Mouse (Mus musculus) stomach, embryonic 16.5 days (tissue): ENCODE results near the gene Kcnd3. TPM values are rescaled to one million over a fixed set of nuclear protein-coding genes. Genes with fewer than 3 reads are reported as not detected.

Source experiments
- ATAC-seq: fragments of 200-750 bp; cut with Nextera tagmentation; 2 replicates; pipeline ENCODE4 v1.8.0; 2017; ENCODE audit warnings: moderate number of reproducible peaks, moderate TSS enrichment; ENCODE audit not compliant: insufficient read depth, low FRiP score
- H3K27ac ChIP-seq: fragments of 300-500 bp; sonication (generic); 2 replicates; pipeline ENCODE4 v1.5.1; 2014; ENCODE audit warnings: low read length
- H3K27me3 ChIP-seq: fragments of 300-500 bp; sonication (generic); 2 replicates; pipeline ENCODE4 v1.6.1; 2014; ENCODE audit warnings: low read length, control low read depth, mixed read lengths; ENCODE audit not compliant: control insufficient read depth, insufficient read depth
- H3K36me3 ChIP-seq: fragments of 300-500 bp; sonication (generic); 2 replicates; pipeline ENCODE4 v1.6.1; 2014; ENCODE audit warnings: low read length; ENCODE audit not compliant: control insufficient read depth, insufficient read depth
- H3K4me1 ChIP-seq: fragments of 300-500 bp; sonication (generic); 2 replicates; pipeline ENCODE4 v1.6.1; 2014; ENCODE audit warnings: low read length, control low read depth, mixed read lengths; ENCODE audit not compliant: control insufficient read depth, insufficient read depth
- H3K4me2 ChIP-seq: fragments of 300-500 bp; sonication (generic); 2 replicates; pipeline ENCODE4 v1.6.1; 2014; ENCODE audit warnings: low read depth, low read length, mixed read lengths
- H3K4me3 ChIP-seq: fragments of 300-500 bp; sonication (generic); replicated peaks from 2 replicates; pipeline ENCODE4 v1.5.1; 2014; ENCODE audit warnings: mild to moderate bottlenecking, low read length
- H3K9ac ChIP-seq: fragments of 300-500 bp; sonication (generic); 2 replicates; pipeline ENCODE4 v1.6.1; 2014; ENCODE audit warnings: low read length
- H3K9me3 ChIP-seq: fragments of 300-500 bp; sonication (generic); replicated peaks from 2 replicates; pipeline ENCODE4 v1.6.1; 2016; ENCODE audit warnings: low read length, control low read depth; ENCODE audit not compliant: control insufficient read depth
- WGBS: fragments of 180-500 bp; shearing (Covaris S2); extraction: QIAGEN DNeasy Blood & Tissue Kit; methylation state at CpG from one replicate; pipeline ENCODE4 v1.1.7; 2014; 5-methylcytosine and 5-hydroxymethylcytosine counted together
- polyA plus RNA-seq: library from polyadenylated mRNA; unstranded; fragments of >200 nt; fragmentation: Nextera tagmentation; extraction: Ambion mirVana; gene quantifications from 2 replicates; pipeline ENCODE4 v1.2.1, GENCODE M21; 2015

Gene Kcnd3
- polyA plus RNA-seq, 1 experiment from 2014 or later: 5.6 TPM

DNA sequence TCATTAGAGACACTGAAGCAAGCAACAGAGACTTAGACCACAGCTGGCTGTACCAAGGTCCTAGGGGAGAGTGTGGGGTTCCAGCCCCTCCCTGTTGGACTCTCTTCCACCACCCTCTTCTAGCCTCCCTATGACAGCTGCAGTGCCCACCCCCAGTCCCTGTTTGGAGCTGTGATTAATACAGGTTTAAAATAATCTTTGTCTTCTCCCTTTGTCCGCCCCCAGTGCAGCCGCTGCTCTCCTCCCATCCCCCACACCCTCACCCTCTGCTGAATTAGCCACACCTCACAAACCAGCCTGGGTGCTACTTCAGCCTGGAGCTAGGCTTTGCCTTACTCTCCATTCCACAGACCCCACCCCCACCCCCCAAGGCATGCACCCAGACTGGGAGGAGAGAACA lies 107.3 kb downstream of the Kcnd3 start:
- WGBS: 22% methylated on average over 2 of the region's 2 CpGs
- Histone ChIP-seq H3K27me3 (no peaks in the 10 kb centered on the region), H3K4me3 (no peak overlapping the region), H3K4me2 (no peak overlapping the region), H3K9ac (no peak overlapping the region), H3K4me1 (peaks cover 5% of the 10 kb centered on the region; the same call in 1 of the 2 replicates), H3K9me3 (no peaks in the 10 kb centered on the region), H3K27ac (no peak overlapping the region), H3K36me3 (no peaks in the 10 kb centered on the region)
- ATAC-seq: no peak

DNA sequence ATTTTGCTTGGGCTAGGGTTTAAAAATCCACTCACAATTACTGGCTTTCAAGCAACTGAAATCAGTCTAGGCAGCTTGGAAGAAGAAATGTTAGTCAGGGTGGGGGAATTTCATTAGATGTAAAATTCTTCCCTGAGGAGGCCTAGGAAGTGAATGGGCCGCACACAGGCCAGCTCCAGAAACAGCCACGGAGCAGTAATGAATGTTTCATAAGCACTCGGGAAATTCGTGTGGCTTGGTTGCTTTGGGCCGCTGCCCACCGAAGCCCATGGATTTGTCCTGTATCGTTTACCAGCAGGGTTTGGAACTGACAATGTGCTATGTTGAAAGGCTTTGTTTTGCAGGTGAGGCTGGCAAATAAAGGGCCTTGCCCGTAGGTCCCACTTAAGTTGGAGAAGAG lies 114.8 kb downstream of the Kcnd3 start:
- no peak overlapping the region for H3K27ac ChIP-seq
- H3K36me3 ChIP-seq: no peaks in the 10 kb centered on the region
- ATAC-seq: no peak
- no peak overlapping the region for H3K4me3 ChIP-seq
- H3K4me2 ChIP-seq: no peak overlapping the region
- H3K9me3 ChIP-seq: no peaks in the 10 kb centered on the region
- H3K4me1 ChIP-seq: no peaks in the 10 kb centered on the region
- WGBS: 65% methylated on average over 8 of the region's 8 CpGs
- H3K27me3 ChIP-seq: no peaks in the 10 kb centered on the region
- H3K9ac ChIP-seq: no peak overlapping the region

DNA sequence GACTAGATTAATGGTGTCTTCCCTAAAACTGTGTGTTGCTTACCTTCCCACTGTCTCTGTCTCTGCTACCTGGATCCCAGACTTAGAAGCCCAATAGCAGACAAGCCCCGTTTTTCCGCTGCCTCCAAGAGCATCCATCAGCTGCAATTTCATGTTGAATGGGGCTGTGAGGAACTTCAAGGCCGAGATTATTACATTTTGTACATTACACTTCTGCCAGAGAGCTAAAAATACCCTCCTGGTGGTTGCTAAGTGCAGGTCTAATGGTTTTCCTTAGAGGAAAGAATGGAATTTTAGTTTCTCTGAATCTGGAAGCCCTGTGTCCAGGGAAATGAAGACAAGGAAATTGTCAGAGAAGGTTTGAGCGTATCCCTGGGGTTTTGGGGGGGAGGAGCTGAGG lies 115.3 kb downstream of the Kcnd3 start:
- Histone ChIP-seq H3K4me3 (no peak overlapping the region), H3K9ac (no peak overlapping the region), H3K36me3 (no peaks in the 10 kb centered on the region), H3K9me3 (no peaks in the 10 kb centered on the region), H3K27me3 (no peaks in the 10 kb centered on the region), H3K4me2 (no peak overlapping the region), H3K27ac (no peak overlapping the region), H3K4me1 (no peaks in the 10 kb centered on the region)
- no peak for ATAC-seq
- 62% methylated on average over 4 of the region's 4 CpGs for WGBS

DNA sequence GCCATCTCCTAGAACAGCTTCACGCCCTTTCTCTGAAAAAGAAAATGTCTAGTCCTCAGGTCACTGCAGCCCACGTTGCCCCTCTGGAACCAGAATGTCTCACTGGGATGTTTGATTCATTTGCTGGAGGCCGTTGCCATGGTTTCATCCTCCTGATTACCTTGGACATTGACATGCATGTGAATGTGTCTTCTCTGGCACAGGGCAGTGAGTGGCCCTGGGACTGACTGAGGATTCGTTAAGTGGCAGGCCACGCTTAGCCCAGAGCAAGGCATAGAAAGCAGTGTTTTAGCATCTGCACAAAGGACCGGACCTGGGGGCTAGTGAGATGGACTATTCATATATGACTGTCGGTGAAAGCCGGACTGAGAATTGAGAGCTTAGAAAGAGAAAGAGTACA lies 116.3 kb downstream of the Kcnd3 start:
- WGBS: 73% methylated on average over 8 of the region's 8 CpGs
- Histone ChIP-seq H3K27ac (no peak overlapping the region), H3K27me3 (no peaks in the 10 kb centered on the region), H3K9ac (no peak overlapping the region), H3K4me3 (no peak overlapping the region), H3K36me3 (no peaks in the 10 kb centered on the region), H3K9me3 (no peaks in the 10 kb centered on the region), H3K4me2 (no peak overlapping the region), H3K4me1 (no peaks in the 10 kb centered on the region)
- no peak for ATAC-seq

DNA sequence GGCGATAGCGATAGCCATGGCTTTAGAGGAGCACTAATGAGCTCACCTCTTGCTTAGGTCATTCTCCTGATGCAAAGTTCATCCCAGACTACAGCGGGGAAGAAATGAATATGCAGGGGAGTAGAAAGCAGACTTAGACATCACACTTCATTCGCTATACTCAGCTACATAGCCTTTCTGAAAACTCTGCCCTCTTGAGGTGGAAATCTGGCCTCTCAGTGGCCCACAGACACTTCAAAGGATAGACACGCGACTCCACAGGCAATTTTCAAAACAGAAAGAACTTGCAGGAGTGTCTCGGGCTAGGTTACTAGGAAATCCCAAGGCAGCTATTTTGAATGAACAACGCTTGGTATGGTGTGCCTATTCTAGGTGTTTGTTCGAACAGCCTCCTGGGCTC lies 116.7 kb downstream of the Kcnd3 start:
- Histone ChIP-seq H3K36me3 (no peaks in the 10 kb centered on the region), H3K4me1 (no peaks in the 10 kb centered on the region), H3K9me3 (no peaks in the 10 kb centered on the region), H3K4me2 (no peak overlapping the region), H3K27ac (no peak overlapping the region), H3K4me3 (no peak overlapping the region), H3K27me3 (no peaks in the 10 kb centered on the region), H3K9ac (no peak overlapping the region)
- WGBS: 79% methylated on average over 9 of the region's 9 CpGs
- no peak for ATAC-seq

DNA sequence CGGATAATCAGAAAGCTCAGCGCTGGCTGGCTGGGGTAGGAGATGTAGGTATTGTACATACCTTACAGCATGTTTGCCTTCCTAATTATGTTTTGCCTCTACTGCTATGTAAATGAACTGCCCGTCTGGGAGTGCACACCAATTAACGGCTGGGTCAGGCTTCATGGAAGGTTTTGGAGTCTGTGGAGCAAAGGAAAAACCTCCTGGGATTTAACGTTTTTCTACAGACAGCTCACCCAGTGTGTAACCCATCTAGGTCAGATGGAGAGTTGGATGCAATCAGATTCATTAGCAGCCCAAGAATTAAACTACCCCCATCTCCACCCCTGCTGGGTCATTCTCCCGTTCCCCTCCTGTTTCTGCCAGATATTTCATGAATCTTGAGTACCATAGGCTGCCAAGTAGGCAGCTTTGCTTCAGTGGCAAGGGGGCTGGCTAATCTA lies 117.2 kb downstream of the Kcnd3 start:
- Histone ChIP-seq H3K4me2 (no peak overlapping the region), H3K4me3 (no peak overlapping the region), H3K9ac (no peak overlapping the region), H3K9me3 (no peaks in the 10 kb centered on the region), H3K4me1 (no peaks in the 10 kb centered on the region), H3K27ac (no peak overlapping the region), H3K36me3 (no peaks in the 10 kb centered on the region), H3K27me3 (no peaks in the 10 kb centered on the region)
- ATAC-seq: no peak
- 49% methylated on average over 6 of the region's 6 CpGs for WGBS

DNA sequence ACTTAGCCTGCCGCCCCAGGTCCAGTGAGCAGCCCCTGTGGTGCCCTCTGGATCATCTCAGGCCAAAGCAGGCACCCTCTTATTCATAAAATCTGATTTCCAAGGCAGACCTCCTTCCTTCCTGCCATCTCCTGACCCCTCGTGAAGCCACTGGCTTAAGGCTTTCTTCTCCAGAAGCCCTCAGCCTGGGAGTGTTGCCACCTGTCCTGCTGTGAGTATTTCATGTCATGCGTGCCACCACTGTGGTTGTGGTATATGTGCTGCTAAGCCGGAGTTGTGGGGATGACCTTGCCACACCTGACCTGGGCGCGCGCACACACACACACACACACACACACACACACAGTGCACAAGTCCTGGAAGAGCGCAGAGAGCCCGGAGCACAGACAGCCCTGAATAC lies 117.8 kb downstream of the Kcnd3 start:
- Histone ChIP-seq H3K4me3 (no peak overlapping the region), H3K9me3 (no peaks in the 10 kb centered on the region), H3K4me1 (no peaks in the 10 kb centered on the region), H3K27me3 (no peaks in the 10 kb centered on the region), H3K4me2 (no peak overlapping the region), H3K36me3 (no peaks in the 10 kb centered on the region), H3K27ac (no peak overlapping the region), H3K9ac (no peak overlapping the region)
- 70% methylated on average over 9 of the region's 9 CpGs for WGBS
- no peak for ATAC-seq

DNA sequence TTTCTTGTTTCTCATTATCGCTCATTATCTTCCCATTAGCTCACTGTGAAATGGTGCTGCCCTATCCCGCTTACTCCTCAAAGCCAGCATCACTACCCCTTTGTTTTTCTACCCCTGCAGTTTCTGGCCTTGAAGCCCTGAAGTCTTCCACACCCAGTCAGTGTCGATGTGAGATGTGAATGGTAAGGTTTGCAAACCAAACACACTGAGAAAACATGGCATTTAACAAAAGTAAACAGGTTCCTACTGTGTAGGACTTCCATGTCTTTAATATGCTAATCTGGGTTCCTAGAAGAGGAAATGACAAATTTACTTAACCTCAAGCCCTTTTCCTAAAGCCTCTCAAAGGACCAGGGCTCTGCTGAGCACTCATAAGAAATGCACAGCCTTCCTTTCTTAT lies 118.7 kb downstream of the Kcnd3 start:
- no peaks in the 10 kb centered on the region for H3K27me3 ChIP-seq
- no peak for ATAC-seq
- no peak overlapping the region for H3K4me2 ChIP-seq
- H3K9ac ChIP-seq: no peak overlapping the region
- H3K36me3 ChIP-seq: no peaks in the 10 kb centered on the region
- no peak overlapping the region for H3K27ac ChIP-seq
- no peak overlapping the region for H3K4me3 ChIP-seq
- H3K4me1 ChIP-seq: no peaks in the 10 kb centered on the region
- no peaks in the 10 kb centered on the region for H3K9me3 ChIP-seq
- WGBS: 42% methylated on average over 3 of the region's 3 CpGs

DNA sequence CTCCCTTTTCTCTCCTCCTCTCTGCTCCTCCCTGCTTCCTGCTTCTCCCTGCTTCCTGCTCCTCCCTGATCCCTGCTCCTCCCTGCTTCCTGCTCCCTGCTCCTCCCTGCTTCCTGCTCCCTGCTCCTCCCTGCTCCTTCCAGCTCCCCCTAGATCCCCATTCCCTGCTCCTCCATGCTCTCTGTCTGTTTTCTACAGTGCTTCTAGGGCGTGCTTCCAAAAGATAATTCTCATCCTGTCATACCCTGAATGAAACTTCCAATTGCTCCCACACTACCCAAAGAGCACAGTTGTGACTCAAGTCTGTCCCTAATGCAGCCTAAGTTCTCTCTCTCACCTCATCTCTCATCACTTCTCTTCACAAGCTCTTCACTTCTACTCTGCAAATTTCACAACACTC lies 119.8 kb downstream of the Kcnd3 start:
- H3K4me2 ChIP-seq: no peak overlapping the region
- H3K27ac ChIP-seq: no peak overlapping the region
- 62% methylated on average over 1 of the region's 1 CpGs for WGBS
- no peak for ATAC-seq
- H3K4me1 ChIP-seq: no peaks in the 10 kb centered on the region
- H3K4me3 ChIP-seq: no peak overlapping the region
- no peaks in the 10 kb centered on the region for H3K27me3 ChIP-seq
- H3K9ac ChIP-seq: no peak overlapping the region
- H3K9me3 ChIP-seq: no peaks in the 10 kb centered on the region
- no peaks in the 10 kb centered on the region for H3K36me3 ChIP-seq

DNA sequence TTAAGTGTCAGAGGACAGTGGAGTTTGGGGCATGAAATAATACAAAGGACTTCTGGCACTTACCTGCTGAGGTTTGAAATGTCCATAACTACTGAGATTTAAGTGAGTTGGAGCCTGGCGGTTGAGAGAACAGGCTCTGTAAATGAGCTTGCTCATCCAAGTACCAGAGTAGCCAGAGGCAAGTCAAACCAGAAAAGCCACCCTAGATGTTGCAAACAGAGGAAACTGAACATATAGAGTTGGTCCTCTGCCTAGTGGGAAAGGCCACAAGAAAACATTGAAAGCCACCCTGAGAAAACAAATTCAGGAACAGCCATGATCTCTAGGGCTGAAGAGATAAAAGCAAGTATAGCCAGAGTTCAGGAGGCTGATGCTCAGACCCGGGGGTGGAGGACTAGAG lies 121.0 kb downstream of the Kcnd3 start:
- WGBS: 72% methylated on average over 2 of the region's 2 CpGs

More for the DNA sequence above, 121.0 kb downstream of the Kcnd3 start:
- no peak for ATAC-seq
- no peaks in the 10 kb centered on the region for H3K4me1 ChIP-seq
- no peak overlapping the region for H3K27ac ChIP-seq
- H3K9me3 ChIP-seq: no peaks in the 10 kb centered on the region
- H3K4me3 ChIP-seq: no peak overlapping the region
- no peaks in the 10 kb centered on the region for H3K27me3 ChIP-seq
- H3K36me3 ChIP-seq: no peaks in the 10 kb centered on the region
- H3K4me2 ChIP-seq: no peak overlapping the region
- no peak overlapping the region for H3K9ac ChIP-seq
